Mouse (Mus musculus) kidney, adult 18-20 months (tissue): ENCODE results near the gene Kif1c.

ENCODE experiments used
- DNase-seq: peaks from one replicate; pipeline ENCODE4 v3.0.0; 2021

Gene Kif1c

GRCm38 (mm10) chr11:70667271-70668150 is 32.8 kb upstream of the Kif1c start:
- DNase-seq, result no peak

- DNase-seq, result no peak
These were observed 32.0 kb upstream of the Kif1c start for GRCm38 (mm10) chr11:70668335-70668770.

GRCm38 (mm10) chr11:70668771-70669505 is 31.4 kb upstream of the Kif1c start, which contains the start of gene Spag7:
Spag7 (minus strand) TSS chr11:70669416.
- peak; percentile 98 for DNase-seq

DNA sequence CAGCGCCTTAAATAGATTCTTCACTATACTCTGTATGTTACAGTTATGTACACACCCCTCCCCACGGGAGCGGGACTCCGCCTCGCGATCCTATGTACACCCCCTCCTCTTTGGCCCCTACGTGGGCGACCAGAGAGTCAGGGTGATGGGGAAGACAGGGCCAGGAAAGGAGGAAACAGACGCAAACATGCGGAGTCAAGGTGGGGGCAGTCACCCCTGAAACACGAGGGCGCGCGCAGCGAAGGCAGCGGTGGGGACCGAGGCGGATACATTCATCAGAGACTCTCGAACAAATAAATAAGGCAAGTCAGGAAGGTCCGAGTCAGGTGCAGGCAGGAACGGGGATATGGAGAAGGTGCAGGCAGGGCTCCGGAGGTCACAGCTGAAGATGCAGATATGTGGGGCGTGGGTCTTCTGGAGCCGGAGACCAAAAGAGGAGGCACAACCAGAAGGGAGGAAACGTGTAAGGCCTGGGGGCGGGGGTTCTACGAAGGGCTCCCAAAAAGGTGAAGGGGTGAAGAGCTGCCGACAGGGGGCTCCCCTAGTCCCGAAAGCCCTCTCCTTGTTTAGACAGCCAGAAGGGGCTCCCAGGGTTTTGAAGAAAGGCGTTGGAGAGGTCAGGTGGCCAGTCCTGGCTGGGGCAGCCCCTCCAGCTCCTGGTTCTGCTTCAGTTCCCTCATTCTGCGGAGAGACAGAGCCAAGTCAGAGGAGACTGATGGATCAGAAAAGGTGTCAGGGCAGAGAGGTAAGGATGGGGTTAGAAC is 30.6 kb upstream of the Kif1c start:
- peak; percentile 74 for DNase-seq

DNA sequence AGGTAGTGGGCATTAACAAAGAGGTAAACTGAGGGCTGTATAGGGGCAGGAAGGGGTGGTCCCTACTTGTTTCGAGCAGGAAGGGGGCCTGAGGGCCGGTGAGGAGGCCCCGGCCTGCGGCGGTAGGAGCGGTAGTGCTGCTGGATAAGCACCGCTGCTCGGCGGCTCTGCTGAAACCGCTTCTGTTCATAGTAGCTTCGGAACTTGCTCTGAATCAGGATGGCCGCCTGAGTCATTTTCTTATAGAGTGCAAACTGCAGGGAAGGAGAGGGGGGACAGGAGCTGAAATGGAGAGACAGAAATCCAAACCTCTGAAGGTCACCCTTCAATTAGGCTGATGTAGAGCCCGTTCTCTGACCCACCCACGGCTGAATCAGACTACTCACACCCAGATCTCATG is 29.9 kb upstream of the Kif1c start:
- peak; percentile 25 for DNase-seq

- peak; percentile 19 for DNase-seq
These were observed 28.9 kb upstream of the Kif1c start for GRCm38 (mm10) chr11:70671333-70672047.

GRCm38 (mm10) chr11:70674014-70674413 is 26.3 kb upstream of the Kif1c start:
- no peak for DNase-seq

- DNase-seq, result no peak
These were observed 25.8 kb upstream of the Kif1c start for GRCm38 (mm10) chr11:70674501-70674900.

GRCm38 (mm10) chr11:70678092-70678491 is 22.3 kb upstream of the Kif1c start:
- no peak for DNase-seq

- no peak for DNase-seq
These were observed 21.8 kb upstream of the Kif1c start for GRCm38 (mm10) chr11:70678576-70678975.

- no peak for DNase-seq
These were observed 21.0 kb upstream of the Kif1c start for GRCm38 (mm10) chr11:70679361-70679760.

DNA sequence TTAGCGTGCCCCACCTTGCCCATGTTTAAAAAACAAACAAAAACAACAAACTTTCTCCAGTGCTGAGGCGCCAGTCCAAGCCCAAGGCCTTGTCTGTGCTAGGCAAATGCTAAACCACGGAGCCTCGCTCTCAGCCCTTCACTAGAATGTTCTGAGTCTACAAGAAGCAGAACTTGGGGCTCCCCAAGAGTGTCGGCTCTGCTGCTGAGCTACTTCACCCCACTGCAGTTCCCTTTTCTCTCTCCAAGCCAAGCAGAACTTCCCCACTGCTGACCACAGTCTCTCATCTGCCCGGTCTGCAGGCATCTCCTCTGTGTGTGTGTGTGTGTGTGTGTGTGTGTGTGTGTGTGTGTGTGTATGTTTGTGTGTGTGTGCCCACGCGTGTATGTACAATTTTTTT is 20.5 kb upstream of the Kif1c start:
- no peak for DNase-seq

- no peak for DNase-seq
These were observed 19.2 kb upstream of the Kif1c start for GRCm38 (mm10) chr11:70681170-70681569.

DNA sequence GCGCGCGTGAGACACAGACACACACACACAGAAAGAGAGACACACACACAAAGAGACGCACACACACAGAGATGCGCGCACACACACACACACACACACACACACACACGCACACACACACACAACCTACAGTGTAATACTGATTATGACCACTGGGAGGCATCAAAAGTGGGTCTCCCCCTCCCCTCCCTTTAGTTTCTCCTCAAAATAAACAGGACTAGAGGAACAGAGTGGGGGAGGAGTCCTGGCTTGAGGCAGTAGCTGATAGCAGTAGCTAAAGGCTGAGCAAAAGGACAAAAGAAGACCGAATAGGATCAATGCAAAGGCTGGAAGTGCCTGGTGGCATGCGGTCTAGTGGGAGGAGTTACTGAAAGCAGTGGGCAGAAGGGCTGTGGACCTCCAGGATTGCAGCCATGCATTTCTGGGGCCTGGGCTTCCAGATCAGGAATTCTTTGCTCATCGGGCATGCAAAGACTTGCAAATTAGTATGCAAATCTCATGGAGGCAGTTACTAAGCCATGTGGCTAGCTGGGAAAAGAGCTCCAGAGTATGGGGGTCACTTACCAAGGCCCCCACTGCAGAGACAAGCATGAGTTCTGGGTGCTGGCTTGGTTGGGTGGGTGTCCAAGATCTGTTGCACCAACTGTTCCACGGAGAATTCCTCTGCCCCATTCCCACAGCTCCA is 18.3 kb upstream of the Kif1c start:
- no peak for DNase-seq

DNA sequence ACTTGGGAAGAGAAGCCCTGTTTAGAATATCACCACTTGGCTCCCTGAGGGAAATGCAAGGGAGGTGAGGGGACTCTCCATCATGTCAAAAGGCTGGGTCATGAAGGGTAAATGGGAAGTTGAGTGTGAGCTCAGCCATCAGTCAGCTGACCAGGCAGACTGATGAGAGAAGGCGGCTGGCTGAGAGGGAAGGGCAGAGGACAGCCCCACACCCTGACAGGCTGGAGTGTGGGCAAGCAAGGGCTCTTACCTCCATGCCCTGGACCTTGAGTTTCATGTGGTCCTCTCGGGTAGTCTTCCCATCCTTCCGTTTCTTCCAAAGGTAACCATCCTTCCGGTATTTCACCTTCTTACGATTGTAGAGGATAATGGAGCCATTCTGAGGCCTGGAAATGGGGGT is 16.7 kb upstream of the Kif1c start:
- DNase-seq, result no peak

DNA sequence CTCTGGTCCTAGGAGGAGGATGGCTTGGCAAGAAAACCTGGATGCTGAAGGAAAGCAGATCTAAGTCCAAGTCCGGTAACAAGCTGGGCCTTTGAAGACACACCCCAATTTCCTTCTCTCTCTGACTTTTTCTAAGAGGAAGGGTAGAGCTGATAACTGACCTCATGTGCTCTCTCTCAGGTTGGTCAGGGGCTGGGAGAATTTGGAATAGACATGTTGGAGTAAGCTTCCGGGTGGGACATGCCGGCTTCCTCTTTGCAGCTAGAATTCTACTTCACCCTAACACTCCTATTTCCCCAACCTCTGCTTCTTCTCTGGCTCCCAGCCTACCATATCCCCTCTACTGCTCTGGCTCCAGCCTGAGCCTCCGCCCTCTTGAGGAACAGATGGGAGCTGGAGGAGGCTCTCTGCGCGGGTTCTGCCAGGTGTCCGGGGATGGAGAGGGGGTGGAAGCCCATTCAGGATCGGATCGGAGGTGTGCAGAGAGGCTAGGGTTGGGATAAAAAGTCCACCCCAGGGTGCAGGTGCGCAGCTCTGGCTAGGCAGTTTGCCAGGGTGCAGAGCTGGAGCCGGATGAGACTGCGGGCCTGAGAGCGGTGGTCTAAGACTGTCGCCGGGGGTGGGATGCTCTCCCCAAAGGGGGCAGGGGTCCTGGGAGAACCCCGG is 13.3 kb upstream of the Kif1c start:
- DNase-seq, result peak; percentile 49

- DNase-seq, result peak; percentile 91
These were observed 12.6 kb upstream of the Kif1c start, which contains the start of gene Camta2 for GRCm38 (mm10) chr11:70687601-70688199. Camta2 (minus strand) TSS chr11:70688105.

DNA sequence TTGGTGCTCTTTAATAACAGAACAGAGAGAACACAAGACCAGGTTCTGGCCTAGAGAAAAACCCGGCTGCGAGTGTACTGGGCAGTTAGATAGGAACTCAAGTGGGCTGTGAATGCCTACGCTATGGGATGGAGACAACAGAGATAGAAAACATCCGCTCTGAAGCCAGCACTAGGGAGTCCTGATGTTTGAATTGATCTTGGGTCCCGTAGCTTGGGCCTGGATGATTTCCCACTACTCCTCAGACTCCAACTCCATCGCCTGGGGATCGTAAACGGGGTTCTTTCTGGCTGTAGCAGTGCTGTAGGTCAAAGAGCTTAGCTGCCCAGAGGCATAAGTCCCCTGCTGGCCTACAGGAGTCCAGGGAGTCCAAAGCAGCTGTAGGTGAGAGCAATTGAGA is 12.0 kb upstream of the Kif1c start:
- DNase-seq, result peak; percentile 25

- DNase-seq, result peak; percentile 43
These were observed 10.8 kb upstream of the Kif1c start for GRCm38 (mm10) chr11:70689578-70689977.

DNA sequence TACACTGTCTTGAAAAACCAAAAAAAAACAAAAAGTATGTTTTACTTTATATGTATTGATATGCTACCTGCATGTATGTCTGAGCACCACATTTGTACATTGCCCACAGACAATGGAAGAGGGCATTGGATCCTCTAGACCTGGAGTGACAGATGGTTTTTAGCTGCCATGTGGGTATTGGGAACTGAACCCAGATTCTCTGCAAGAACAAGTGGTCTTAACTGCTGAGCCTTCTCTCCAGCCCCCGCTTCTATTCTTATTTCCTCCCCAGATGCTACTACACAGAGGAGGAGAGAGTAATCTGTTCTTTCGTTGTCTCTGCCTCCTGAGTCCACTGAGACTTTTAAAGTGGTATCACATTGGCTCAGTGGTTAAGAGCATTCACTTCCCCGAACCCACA is 6.8 kb upstream of the Kif1c start:
- DNase-seq, result no peak

- no peak for DNase-seq
These were observed 3.0 kb upstream of the Kif1c start for GRCm38 (mm10) chr11:70697376-70697775.
